Mouse (Mus musculus) MEL (cell line): ENCODE measurements around the gene Ccdc40.

ENCODE experiments used
- BHLHE40 ChIP-seq: IDR thresholded peaks from 2 replicates; pipeline ENCODE4 v1.6.1; 2012; ENCODE audit warnings: low read depth, mild to moderate bottlenecking, inconsistent platforms, low read length, improper control_type of control experiment, borderline replicate concordance
- CHD1 ChIP-seq: IDR thresholded peaks from 2 replicates; pipeline ENCODE4 v1.6.1; 2012; ENCODE audit warnings: low read depth, mild to moderate bottlenecking, inconsistent platforms, low read length, improper control_type of control experiment
- CTCF ChIP-seq, 3 experiments: IDR thresholded peaks in 2 of 3; conservative IDR thresholded peaks in 1 of 3; 2 replicates each; pipeline ENCODE4 v1.5.1; 2011 to 2012; ENCODE audit warnings: low read length in 3 of 3, low read depth in 2 of 3, mild to moderate bottlenecking in 2 of 3, improper control_type of control experiment in 1 of 3, inconsistent platforms in 1 of 3, mixed read lengths in 1 of 3, moderate library complexity in 1 of 3; ENCODE audit not compliant: control insufficient read depth in 1 of 3, insufficient read depth in 1 of 3, poor library complexity in 1 of 3, severe bottlenecking in 1 of 3
- EP300 ChIP-seq, 2 experiments: IDR thresholded peaks; 2 replicates each; pipeline ENCODE4 v1.6.1; 2011; ENCODE audit warnings: improper control_type of control experiment in 2 of 2, low read length in 2 of 2, low read depth in 1 of 2, mild to moderate bottlenecking in 1 of 2
- POLR2A ChIP-seq, 2 experiments: IDR thresholded peaks; 2 replicates each; pipeline ENCODE4 v1.6.1; 2011 to 2012; ENCODE audit warnings: low read length in 2 of 2, mild to moderate bottlenecking in 2 of 2, control low read depth in 1 of 2, improper control_type of control experiment in 1 of 2, low read depth in 1 of 2, moderate library complexity in 1 of 2; ENCODE audit not compliant: control insufficient read depth in 1 of 2, insufficient read depth in 1 of 2, poor library complexity in 1 of 2
- USF2 ChIP-seq, 2 experiments: IDR thresholded peaks; 2 replicates each; pipeline ENCODE4 v1.6.1; 2011 to 2012; ENCODE audit warnings: improper control_type of control experiment in 2 of 2, low read length in 2 of 2, borderline replicate concordance in 1 of 2, inconsistent platforms in 1 of 2, low read depth in 1 of 2, mild to moderate bottlenecking in 1 of 2; ENCODE audit not compliant: insufficient read depth in 1 of 2

- no peak for TF ChIP-seq EP300 (IDR thresholded peaks at IDR 0.05; ENCODE audit: low read depth in 1 of 2, low read length in 2 of 2)
- TF ChIP-seq CHD1: no peak
- TF ChIP-seq POLR2A (IDR thresholded peaks at IDR 0.05; ENCODE audit: control insufficient read depth in 1 of 2, insufficient read depth in 1 of 2, low read depth in 1 of 2, low read length in 2 of 2, poor library complexity in 1 of 2): no peak
- no peak for TF ChIP-seq BHLHE40
- no peak for TF ChIP-seq USF2 (IDR thresholded peaks at IDR 0.05; ENCODE audit: borderline replicate concordance in 1 of 2, insufficient read depth in 1 of 2, low read depth in 1 of 2, low read length in 2 of 2)
- TF ChIP-seq CTCF (IDR thresholded peaks at IDR 0.05 in 2 of 3, conservative IDR thresholded peaks at IDR 0.05 in 1 of 3; ENCODE audit: control insufficient read depth in 1 of 3, insufficient read depth in 1 of 3, low read depth in 2 of 3, low read length in 3 of 3, poor library complexity in 1 of 3, severe bottlenecking in 1 of 3): no peak
These were observed 5.1 kb upstream of the Ccdc40 start for GRCm38 (mm10) chr11:119223124-119223890.
